Mouse (Mus musculus) embryonic facial prominence, embryonic 11.5 days (tissue): ENCODE results near the gene Eif1b. TPM values are rescaled to one million over a fixed set of nuclear protein-coding genes. Genes with fewer than 3 reads are reported as not detected.

Source experiments
- ATAC-seq: fragments of 200-750 bp; cut with Nextera tagmentation; replicated peaks from 2 replicates; pipeline ENCODE4 v1.8.0; 2017; ENCODE audit warnings: low read depth; ENCODE audit not compliant: insufficient number of reproducible peaks, low FRiP score, low TSS enrichment
- DNase-seq: peaks from one replicate; pipeline ENCODE4 v3.0.0-alpha.2; 2015; ENCODE audit warnings: low spot score
- H3K27ac ChIP-seq: fragments of 300-500 bp; sonication (generic); replicated peaks from 2 replicates; pipeline ENCODE4 v1.5.1; 2014; ENCODE audit warnings: mild to moderate bottlenecking, low read depth, low read length, control low read depth
- H3K27me3 ChIP-seq: fragments of 300-500 bp; sonication (generic); 2 replicates; pipeline ENCODE4 v1.6.1; 2014; ENCODE audit warnings: mild to moderate bottlenecking, low read length, moderate library complexity, mixed read lengths; ENCODE audit not compliant: control insufficient read depth, insufficient read depth
- H3K36me3 ChIP-seq: fragments of 300-500 bp; sonication (generic); replicated peaks from 2 replicates; pipeline ENCODE4 v1.6.1; 2014; ENCODE audit warnings: low read depth, mild to moderate bottlenecking, low read length, moderate library complexity, mixed read lengths; ENCODE audit not compliant: control insufficient read depth, insufficient read depth
- H3K4me1 ChIP-seq: fragments of 300-500 bp; sonication (generic); 2 replicates; pipeline ENCODE4 v1.6.1; 2014; ENCODE audit warnings: low read length, mixed read lengths; ENCODE audit not compliant: control insufficient read depth, insufficient read depth
- H3K4me2 ChIP-seq: fragments of 300-500 bp; sonication (generic); 2 replicates; pipeline ENCODE4 v1.6.1; 2014; ENCODE audit warnings: low read depth, mild to moderate bottlenecking, control low read depth, low read length, moderate library complexity
- H3K4me3 ChIP-seq: fragments of 300-500 bp; sonication (generic); 2 replicates; pipeline ENCODE4 v1.5.1; 2014; ENCODE audit warnings: low read depth, low read length, control low read depth
- H3K9ac ChIP-seq: fragments of 300-500 bp; sonication (generic); replicated peaks from 2 replicates; pipeline ENCODE4 v1.6.1; 2014; ENCODE audit warnings: mild to moderate bottlenecking, control low read depth, low read length
- H3K9me3 ChIP-seq: fragments of 300-500 bp; sonication (generic); replicated peaks from 2 replicates; pipeline ENCODE4 v1.6.1; 2016; ENCODE audit warnings: mild to moderate bottlenecking, low read length, inconsistent platforms, mixed read lengths; ENCODE audit not compliant: control insufficient read depth
- WGBS: fragments of 180-500 bp; shearing (Covaris S2); extraction: QIAGEN DNeasy Blood & Tissue Kit; methylation state at CpG from one replicate; pipeline ENCODE4 v1.1.7; 2014; 5-methylcytosine and 5-hydroxymethylcytosine counted together
- polyA plus RNA-seq: library from polyadenylated mRNA; unstranded; fragments of >200 nt; fragmentation: Nextera tagmentation; extraction: Ambion mirVana; gene quantifications from 2 replicates; pipeline ENCODE4 v1.2.1, GENCODE M21; 2014

Eif1b gene
- polyA plus RNA-seq, 1 experiment from 2014 or later, result 261 TPM

DNA sequence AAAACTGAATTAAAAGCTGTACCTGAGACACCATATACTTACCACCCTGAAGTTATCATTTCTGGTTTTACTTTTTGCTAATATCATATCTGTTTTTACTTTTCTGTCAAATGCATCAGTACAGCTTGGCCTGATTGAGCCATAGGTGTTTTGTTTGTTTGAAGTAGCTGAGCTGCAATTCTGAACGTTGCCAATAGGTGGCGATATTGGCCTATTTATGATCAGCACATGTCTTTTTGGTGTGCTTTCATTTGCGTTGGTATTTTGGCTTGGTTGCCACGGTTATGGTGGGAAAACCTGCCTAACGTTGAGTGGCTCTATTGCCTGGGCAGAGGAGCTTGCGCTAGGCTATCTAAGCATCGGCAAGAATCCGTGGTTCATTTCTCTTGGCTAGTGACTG lies 10.0 kb downstream of the Eif1b start:
- Histone ChIP-seq H3K27ac (no peak overlapping the region), H3K4me1 (no peaks in the 10 kb centered on the region; the same call in 1 of the 2 replicates), H3K9me3 (no peaks in the 10 kb centered on the region; the same call in 1 of the 2 replicates), H3K4me3 (no peak overlapping the region), H3K36me3 (no peaks in the 10 kb centered on the region), H3K4me2 (no peak overlapping the region), H3K9ac (no peak overlapping the region), H3K27me3 (no peaks in the 10 kb centered on the region)
- WGBS, result 11% methylated on average over 8 of the region's 8 CpGs
- DNase-seq, result peak; percentile 94
- no peak for ATAC-seq

DNA sequence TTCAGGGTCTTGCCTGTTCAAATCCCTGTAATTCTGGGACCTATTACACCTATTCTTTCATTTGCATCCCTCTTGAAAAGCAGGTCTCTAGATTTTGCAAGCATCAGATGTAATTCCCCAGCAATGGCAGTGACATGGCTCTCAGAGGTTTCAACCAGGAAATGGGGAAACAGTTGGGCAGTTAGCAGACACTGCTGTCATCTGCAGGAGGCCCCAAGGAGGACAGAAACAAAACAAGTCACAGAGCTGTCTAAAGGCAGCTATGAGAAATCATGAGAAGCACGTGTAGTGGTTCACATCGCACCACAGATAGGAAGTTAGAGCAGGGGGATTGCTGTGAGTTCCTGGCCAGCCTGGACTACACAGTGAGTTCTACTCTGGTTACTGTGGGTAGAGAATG lies 12.4 kb downstream of the Eif1b start:
- H3K27me3 ChIP-seq, result no peaks in the 10 kb centered on the region
- no peak overlapping the region for H3K9ac ChIP-seq
- H3K4me3 ChIP-seq, result no peak overlapping the region
- no peak for ATAC-seq
- H3K4me2 ChIP-seq, result no peak overlapping the region
- DNase-seq, result no peak
- H3K27ac ChIP-seq, result no peak overlapping the region
- H3K4me1 ChIP-seq, result no peaks in the 10 kb centered on the region
- no peaks in the 10 kb centered on the region; the same call in 1 of the 2 replicates for H3K9me3 ChIP-seq
- 83% methylated on average over 2 of the region's 2 CpGs for WGBS
- no peaks in the 10 kb centered on the region for H3K36me3 ChIP-seq

DNA sequence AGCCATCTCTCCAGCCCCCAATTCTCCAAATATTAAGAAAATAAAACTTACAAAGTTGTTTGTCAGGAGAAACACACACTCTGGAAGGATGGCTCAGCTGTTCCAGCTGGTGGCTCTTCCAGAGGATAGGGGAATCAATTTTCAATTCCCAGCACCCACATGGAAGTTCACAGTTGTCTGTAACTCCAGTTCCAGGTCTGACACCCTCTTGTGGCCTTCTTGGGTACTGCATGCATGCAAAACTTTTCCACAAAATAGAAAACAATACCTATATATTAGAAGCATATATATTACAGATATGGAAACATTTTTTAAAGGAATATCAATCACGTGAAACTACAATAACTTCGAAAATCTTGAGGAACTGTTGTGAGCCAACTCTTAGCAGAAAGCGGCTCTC lies 19.7 kb downstream of the Eif1b start:
- Histone ChIP-seq H3K27ac (no peak overlapping the region), H3K9me3 (no peaks in the 10 kb centered on the region; the same call in 1 of the 2 replicates), H3K4me3 (no peak overlapping the region), H3K36me3 (no peaks in the 10 kb centered on the region), H3K4me2 (no peak overlapping the region), H3K4me1 (no peaks in the 10 kb centered on the region), H3K9ac (no peak overlapping the region), H3K27me3 (no peaks in the 10 kb centered on the region)
- no peak for ATAC-seq
- peak; percentile 30 for DNase-seq
- 72% methylated on average over 3 of the region's 3 CpGs for WGBS

DNA sequence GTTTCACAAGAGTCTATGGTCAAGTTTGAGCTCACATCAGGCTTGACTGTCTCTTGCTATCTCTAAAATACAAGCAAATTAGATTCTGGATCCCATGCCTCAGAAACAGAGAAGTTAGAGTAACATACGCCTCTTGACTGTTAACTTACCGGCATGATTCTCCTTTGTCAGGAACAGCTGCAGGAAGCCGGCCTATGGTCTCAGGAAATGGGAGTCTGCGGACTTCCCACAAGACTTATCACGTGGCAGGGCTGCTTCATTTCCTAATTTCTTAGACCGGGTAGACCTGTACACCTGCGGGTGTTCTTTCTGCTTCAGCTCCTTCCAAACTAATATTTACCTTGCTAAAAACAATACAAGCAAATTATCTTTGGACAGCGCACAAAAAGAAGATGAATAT lies 24.7 kb downstream of the Eif1b start:
- Histone ChIP-seq H3K4me2 (no peak overlapping the region), H3K4me1 (no peaks in the 10 kb centered on the region), H3K9me3 (no peaks in the 10 kb centered on the region), H3K27ac (no peak overlapping the region), H3K36me3 (no peaks in the 10 kb centered on the region), H3K9ac (no peak overlapping the region), H3K27me3 (no peaks in the 10 kb centered on the region), H3K4me3 (no peak overlapping the region)
- DNase-seq (no peak), ATAC-seq (no peak)
- WGBS, result 84% methylated on average over 8 of the region's 8 CpGs

DNA sequence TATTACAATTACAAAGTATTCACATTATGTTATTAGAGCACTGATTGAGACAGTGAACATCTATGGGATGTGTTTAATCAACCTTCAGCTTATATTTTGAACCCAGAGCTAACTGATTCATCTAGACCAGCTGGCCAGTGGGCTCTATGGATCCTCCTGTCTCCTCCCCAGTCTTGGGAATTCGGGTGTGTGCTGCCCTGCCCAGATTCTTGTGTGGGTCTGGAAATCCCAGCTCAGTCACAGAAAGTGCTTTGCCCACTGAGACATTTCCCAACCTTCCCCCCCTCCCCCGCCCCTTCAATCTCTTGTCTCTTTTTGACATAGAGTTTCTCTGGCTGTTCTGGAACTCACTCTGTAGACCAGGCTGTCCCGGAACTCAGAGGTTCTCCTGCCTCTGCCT lies 26.9 kb downstream of the Eif1b start:
- Histone ChIP-seq H3K4me2 (no peak overlapping the region), H3K27me3 (no peaks in the 10 kb centered on the region), H3K4me3 (no peak overlapping the region), H3K36me3 (no peaks in the 10 kb centered on the region), H3K9ac (no peak overlapping the region), H3K27ac (no peak overlapping the region), H3K9me3 (no peaks in the 10 kb centered on the region), H3K4me1 (no peaks in the 10 kb centered on the region)
- DNase-seq, result no peak
- ATAC-seq, result no peak
- WGBS, result 81% methylated on average over 3 of the region's 3 CpGs

DNA sequence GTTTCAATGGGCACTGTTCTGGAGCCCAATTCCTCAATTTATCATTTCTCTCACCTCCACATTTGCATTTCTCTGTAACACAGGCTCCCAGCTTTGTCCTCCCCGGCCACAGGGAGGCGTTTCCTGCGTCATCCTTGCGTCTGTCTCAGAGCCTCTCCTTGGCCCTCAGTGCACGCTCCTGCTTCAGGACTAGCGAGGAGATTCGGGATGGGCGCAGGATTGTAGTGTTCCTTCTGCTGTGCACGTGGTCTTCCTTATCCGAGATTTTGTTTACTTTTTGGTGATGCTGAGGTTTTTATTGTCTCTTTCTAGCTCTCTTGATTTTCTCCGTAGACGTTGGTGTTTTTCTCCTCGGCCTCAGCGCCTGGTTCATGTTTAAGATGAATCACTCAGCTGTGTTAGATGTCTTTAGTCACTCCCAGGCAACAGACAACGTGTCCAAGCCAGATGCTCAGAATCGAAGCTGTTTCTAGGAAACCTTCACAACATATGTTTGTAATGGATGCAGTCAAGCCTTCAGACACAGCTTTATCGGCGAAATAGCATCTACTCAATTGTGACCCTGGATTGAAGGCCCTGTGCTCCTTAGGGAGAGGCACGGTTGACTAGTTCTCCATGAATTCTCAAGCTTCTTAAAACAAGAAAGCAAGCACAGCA lies 27.6 kb downstream of the Eif1b start:
- ATAC-seq, result no peak
- no peak overlapping the region for H3K27ac ChIP-seq
- no peak overlapping the region for H3K4me3 ChIP-seq
- no peaks in the 10 kb centered on the region for H3K4me1 ChIP-seq
- no peaks in the 10 kb centered on the region for H3K9me3 ChIP-seq
- H3K4me2 ChIP-seq, result no peak overlapping the region
- no peak overlapping the region for H3K9ac ChIP-seq
- no peak for DNase-seq
- H3K27me3 ChIP-seq, result no peaks in the 10 kb centered on the region
- no peaks in the 10 kb centered on the region for H3K36me3 ChIP-seq
- 59% methylated on average over 19 of the region's 19 CpGs for whole genome bisulfite sequencing

DNA sequence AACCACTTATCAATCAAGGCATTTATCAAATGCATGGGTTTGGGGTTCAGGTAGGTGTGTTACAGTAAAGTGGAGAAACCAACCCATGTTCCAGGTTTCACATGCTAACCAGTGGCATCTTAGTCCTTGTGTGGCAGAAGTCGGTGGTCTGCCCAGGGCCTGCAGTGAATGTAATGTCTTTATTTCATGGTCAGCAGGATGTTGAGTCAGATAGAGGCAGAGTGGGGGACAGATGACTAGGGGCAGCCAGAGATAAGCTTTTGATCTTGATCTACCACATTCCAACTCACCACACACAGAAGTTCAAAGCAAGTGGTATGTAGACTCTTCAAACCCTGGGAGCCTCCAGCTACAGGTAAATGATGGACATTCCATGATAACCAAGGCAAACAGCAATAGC lies 29.1 kb downstream of the Eif1b start:
- Histone ChIP-seq H3K27ac (no peak overlapping the region), H3K36me3 (no peaks in the 10 kb centered on the region), H3K4me3 (no peak overlapping the region), H3K4me2 (no peak overlapping the region), H3K27me3 (no peaks in the 10 kb centered on the region), H3K9me3 (no peaks in the 10 kb centered on the region), H3K4me1 (no peaks in the 10 kb centered on the region), H3K9ac (no peak overlapping the region)
- WGBS, result 80% methylated on average over 1 of the region's 1 CpGs
- ATAC-seq, result no peak
- DNase-seq, result no peak

DNA sequence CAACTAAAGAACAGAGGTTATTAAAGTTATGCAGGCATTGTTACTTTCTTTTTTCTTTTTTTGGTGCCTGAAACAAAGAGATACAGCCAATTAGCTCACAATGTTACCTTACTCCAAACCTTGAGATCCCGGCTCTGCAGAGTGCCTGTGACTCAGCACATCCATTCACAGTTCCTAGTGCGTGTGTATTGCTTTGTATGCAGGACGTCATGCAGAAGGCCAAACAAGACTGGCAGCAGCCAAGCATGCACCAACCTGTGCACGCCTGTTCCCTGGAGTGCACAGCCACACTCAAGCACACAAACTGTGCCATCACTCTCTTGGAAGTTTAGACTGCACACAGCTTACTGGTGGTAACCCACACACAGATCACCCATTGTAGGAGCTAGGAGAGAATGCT lies 35.2 kb downstream of the Eif1b start:
- Histone ChIP-seq H3K27me3 (no peaks in the 10 kb centered on the region), H3K9me3 (no peaks in the 10 kb centered on the region), H3K4me3 (no peak overlapping the region), H3K4me1 (no peaks in the 10 kb centered on the region), H3K36me3 (no peaks in the 10 kb centered on the region), H3K9ac (no peak overlapping the region), H3K4me2 (no peak overlapping the region), H3K27ac (no peak overlapping the region)
- 75% methylated on average over 4 of the region's 4 CpGs for WGBS
- no peak for DNase-seq
- ATAC-seq, result no peak
